Mouse (Mus musculus) embryonic fibroblast, embryonic 13.5 days (primary cell): Measurements from ENCODE around the gene Cys1. TPM values are rescaled to one million over a fixed set of nuclear protein-coding genes. Genes with fewer than 3 reads are reported as not detected.

ENCODE experiments used
- H3K27ac ChIP-seq: 2 replicates; pipeline ENCODE4 v1.5.1; 2012; ENCODE audit warnings: low read length, control low read depth, inconsistent platforms; ENCODE audit not compliant: insufficient read depth
- H3K4me1 ChIP-seq: 2 replicates; pipeline ENCODE4 v1.6.1; 2011; ENCODE audit warnings: low read length; ENCODE audit not compliant: control insufficient read depth, insufficient read depth
- H3K4me3 ChIP-seq: 2 replicates; pipeline ENCODE4 v1.5.1; 2011; ENCODE audit warnings: mild to moderate bottlenecking, control low read depth, low read length; ENCODE audit not compliant: insufficient read depth
- CTCF ChIP-seq: IDR thresholded peaks from 2 replicates; pipeline ENCODE4 v1.5.1; 2011; ENCODE audit warnings: mild to moderate bottlenecking, control low read depth, low read length, moderate library complexity, borderline replicate concordance; ENCODE audit not compliant: insufficient read depth
- POLR2A ChIP-seq: IDR thresholded peaks from 2 replicates; pipeline ENCODE4 v1.6.1; 2011; ENCODE audit warnings: low read depth, mild to moderate bottlenecking, control low read depth, low read length, moderate library complexity
- polyA plus RNA-seq: library from polyadenylated mRNA; stranded (reverse); fragments of >200 nt; gene quantifications from 2 replicates; pipeline ENCODE4 v1.2.4, GENCODE M21; 2011; ENCODE audit warnings: low read depth; ENCODE audit not compliant: missing spikeins, insufficient read length

Gene Cys1
- polyA plus RNA-seq, 1 experiment: 3.4 TPM

GRCm38 (mm10) chr12:24630220-24630619 is 51.4 kb downstream of the Cys1 start:
- H3K27ac ChIP-seq: no peak overlapping the region
- no peak for TF ChIP-seq POLR2A
- no peak for TF ChIP-seq CTCF
- H3K4me3 ChIP-seq: no peak overlapping the region
- no peaks in the 10 kb centered on the region for H3K4me1 ChIP-seq

- TF ChIP-seq CTCF (no peak), POLR2A (no peak)
- Histone ChIP-seq H3K4me1 (no peaks in the 10 kb centered on the region), H3K27ac (no peak overlapping the region)
Measured at GRCm38 (mm10) chr12:24627215-24627614, 54.4 kb downstream of the Cys1 start.

GRCm38 (mm10) chr12:24626401-24626800 is 55.2 kb downstream of the Cys1 start:
- H3K4me3 ChIP-seq: no peak overlapping the region
- H3K27ac ChIP-seq: no peak overlapping the region
- no peaks in the 10 kb centered on the region for H3K4me1 ChIP-seq
- TF ChIP-seq POLR2A (no peak), CTCF (no peak)

More at GRCm38 (mm10) chr12:24627215-24627614, 54.4 kb downstream of the Cys1 start:
- H3K4me3 ChIP-seq: no peak overlapping the region

GRCm38 (mm10) chr12:24623486-24624251 is 57.9 kb downstream of the Cys1 start:
- no peak overlapping the region for H3K27ac ChIP-seq
- TF ChIP-seq CTCF: no peak
- TF ChIP-seq POLR2A: no peak
- H3K4me3 ChIP-seq: no peak overlapping the region
- H3K4me1 ChIP-seq: no peaks in the 10 kb centered on the region

GRCm38 (mm10) chr12:24619436-24619835 is 62.2 kb downstream of the Cys1 start:
- Histone ChIP-seq H3K4me3 (no peak overlapping the region), H3K4me1 (no peaks in the 10 kb centered on the region), H3K27ac (no peak overlapping the region)
- no peak for TF ChIP-seq CTCF
- TF ChIP-seq POLR2A: no peak

Other genes with a start within 250 kb of the Cys1 start
- gene Taf1b, start 183.5 kb downstream of the Cys1 start, polyA plus RNA-seq: 15.9 and 25.6 TPM in 2 replicates
- 0.23 and 0.61 TPM in 2 replicates for gene Grhl1, start 109.5 kb downstream of the Cys1 start, polyA plus RNA-seq
- 3.2 and 5.9 TPM in 2 replicates for gene Klf11, start 30.5 kb downstream of the Cys1 start, polyA plus RNA-seq
- gene Rrm2, start 26.4 kb upstream of the Cys1 start, polyA plus RNA-seq: 102 and 106 TPM in 2 replicates
- gene Mboat2, start 149.1 kb upstream of the Cys1 start, polyA plus RNA-seq: 16.6 and 17.2 TPM in 2 replicates